Mouse (Mus musculus): ENCODE data around the gene Ist1. TPM values are rescaled to one million over a fixed set of nuclear protein-coding genes. Genes with fewer than 3 reads are reported as not detected.

Gene Ist1
- polyA plus RNA-seq, 1 experiment from 2014 or later = 206 TPM

- ATAC-seq (ENCODE audit: insufficient read depth, low FRiP score, low TSS enrichment) (no peak), DNase-seq (ENCODE audit: low spot score) (no peak)
- H3K36me3 ChIP-seq (ENCODE audit: control insufficient read depth, insufficient read depth, low read length) = peaks cover 6% of the 10 kb centered on the region
- no peak overlapping the region for H3K4me2 ChIP-seq (ENCODE audit: low read depth)
- no peak overlapping the region for H3K27ac ChIP-seq (ENCODE audit: low read depth, low read length)
- no peaks in the 10 kb centered on the region for H3K27me3 ChIP-seq (ENCODE audit: control insufficient read depth, insufficient read depth, low read length)
- no peak overlapping the region for H3K9ac ChIP-seq (ENCODE audit: low read length)
- no peak overlapping the region for H3K4me3 ChIP-seq (ENCODE audit: low read depth, low read length)
- 83% methylated on average over 5 of the region's 5 CpGs for WGBS
- no peaks in the 10 kb centered on the region for H3K9me3 ChIP-seq (ENCODE audit: control insufficient read depth, low read length)
- H3K4me1 ChIP-seq (ENCODE audit: control insufficient read depth, insufficient read depth, low read length) = no peaks in the 10 kb centered on the region
These were observed 26.4 kb downstream of the Ist1 start for GRCm38 (mm10) chr8:109666616-109667015.

DNA sequence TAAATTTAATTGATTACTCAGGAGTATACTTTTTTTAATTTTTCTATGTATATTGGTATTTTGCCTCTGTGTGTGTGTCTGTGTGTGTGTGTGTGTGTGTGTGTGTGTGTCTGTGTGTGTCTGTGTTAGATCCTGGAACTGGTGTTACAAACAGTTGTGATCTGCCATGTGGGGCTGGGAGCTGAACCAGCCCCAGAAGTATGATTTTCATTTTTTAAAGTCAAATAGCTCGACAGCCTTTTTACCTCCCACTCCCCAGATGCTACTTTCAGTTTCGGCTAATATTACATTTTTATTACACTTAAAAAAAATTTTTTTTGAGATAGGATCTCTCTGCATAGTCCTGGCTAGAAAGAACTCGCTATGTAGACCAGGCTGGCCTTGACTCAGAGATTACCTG lies 30.7 kb downstream of the Ist1 start:
- Histone ChIP-seq H3K9me3 (ENCODE audit: control insufficient read depth, low read length) (no peaks in the 10 kb centered on the region), H3K9ac (ENCODE audit: low read length) (no peak overlapping the region), H3K4me3 (ENCODE audit: low read depth, low read length) (no peak overlapping the region), H3K27me3 (ENCODE audit: control insufficient read depth, insufficient read depth, low read length) (no peaks in the 10 kb centered on the region), H3K4me2 (ENCODE audit: low read depth) (no peak overlapping the region), H3K36me3 (ENCODE audit: control insufficient read depth, insufficient read depth, low read length) (no peaks in the 10 kb centered on the region), H3K27ac (ENCODE audit: low read depth, low read length) (no peak overlapping the region), H3K4me1 (ENCODE audit: control insufficient read depth, insufficient read depth, low read length) (no peaks in the 10 kb centered on the region)
- DNase-seq (ENCODE audit: low spot score) (no peak), ATAC-seq (ENCODE audit: insufficient read depth, low FRiP score, low TSS enrichment) (no peak)
- 92% methylated on average over 3 of the region's 3 CpGs for whole genome bisulfite sequencing

GRCm38 (mm10) chr8:109656860-109657259 lies 36.2 kb downstream of the Ist1 start:
- H3K4me2 ChIP-seq (ENCODE audit: low read depth) = no peak overlapping the region
- H3K27me3 ChIP-seq (ENCODE audit: control insufficient read depth, insufficient read depth, low read length) = no peaks in the 10 kb centered on the region
- WGBS = 84% methylated on average over 3 of the region's 3 CpGs
- no peak overlapping the region for H3K4me3 ChIP-seq (ENCODE audit: low read depth, low read length)
- no peaks in the 10 kb centered on the region for H3K4me1 ChIP-seq (ENCODE audit: control insufficient read depth, insufficient read depth, low read length)
- no peaks in the 10 kb centered on the region for H3K36me3 ChIP-seq (ENCODE audit: control insufficient read depth, insufficient read depth, low read length)
- H3K9me3 ChIP-seq (ENCODE audit: control insufficient read depth, low read length) = no peaks in the 10 kb centered on the region
- DNase-seq (ENCODE audit: low spot score) = no peak
- no peak overlapping the region for H3K9ac ChIP-seq (ENCODE audit: low read length)
- no peak for ATAC-seq (ENCODE audit: insufficient read depth, low FRiP score, low TSS enrichment)
- H3K27ac ChIP-seq (ENCODE audit: low read depth, low read length) = no peak overlapping the region

DNA sequence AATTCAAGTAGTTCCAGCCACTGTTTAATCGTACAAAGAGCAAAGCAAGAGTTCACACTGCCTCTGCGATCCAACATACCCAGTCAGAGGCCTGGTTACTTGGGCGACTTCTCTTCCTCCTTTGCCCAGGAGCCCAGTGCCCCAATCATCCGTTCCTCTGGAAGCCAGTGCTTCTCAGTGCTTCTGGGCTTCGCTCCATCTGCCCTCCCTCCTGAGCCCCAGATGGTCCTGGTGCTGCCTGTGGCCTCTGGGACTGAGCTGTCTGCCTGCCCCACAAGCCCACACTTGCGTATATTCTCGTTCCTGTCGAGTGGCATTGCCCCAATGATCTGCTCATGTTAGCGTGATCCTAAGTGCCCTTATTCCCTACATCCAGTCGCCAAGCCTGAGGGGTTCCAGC lies 42.3 kb downstream of the Ist1 start:
- H3K9ac ChIP-seq (ENCODE audit: low read length) = no peak overlapping the region
- no peaks in the 10 kb centered on the region for H3K9me3 ChIP-seq (ENCODE audit: control insufficient read depth, low read length)
- 81% methylated on average over 10 of the region's 10 CpGs for WGBS
- no peaks in the 10 kb centered on the region for H3K36me3 ChIP-seq (ENCODE audit: control insufficient read depth, insufficient read depth, low read length)
- no peak overlapping the region for H3K4me2 ChIP-seq (ENCODE audit: low read depth)
- ATAC-seq (ENCODE audit: insufficient read depth, low FRiP score, low TSS enrichment) (no peak), DNase-seq (ENCODE audit: low spot score) (no peak)
- H3K4me1 ChIP-seq (ENCODE audit: control insufficient read depth, insufficient read depth, low read length) = no peaks in the 10 kb centered on the region
- no peaks in the 10 kb centered on the region for H3K27me3 ChIP-seq (ENCODE audit: control insufficient read depth, insufficient read depth, low read length)
- no peak overlapping the region for H3K27ac ChIP-seq (ENCODE audit: low read depth, low read length)
- no peak overlapping the region for H3K4me3 ChIP-seq (ENCODE audit: low read depth, low read length)

DNA sequence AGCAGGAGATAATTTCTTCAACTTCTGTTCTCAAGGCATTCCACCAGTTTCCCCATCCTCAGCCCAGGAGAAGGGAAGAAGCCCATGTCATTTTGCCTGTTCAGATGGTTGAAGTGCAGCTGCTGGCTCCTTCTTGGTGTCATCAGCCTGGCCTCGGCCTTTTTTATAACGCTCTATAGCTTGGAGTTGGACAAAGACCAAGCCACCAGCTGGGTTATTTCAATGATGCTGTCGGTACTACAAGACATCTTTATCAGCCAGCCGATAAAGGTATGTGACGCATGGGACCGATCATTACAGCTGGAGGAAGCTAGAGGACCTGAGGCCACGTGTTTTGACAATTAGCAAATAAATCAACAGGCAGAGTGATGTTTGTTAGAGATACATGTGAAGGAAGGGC lies 44.6 kb downstream of the Ist1 start:
- Histone ChIP-seq H3K27ac (ENCODE audit: low read depth, low read length) (no peak overlapping the region), H3K9ac (ENCODE audit: low read length) (no peak overlapping the region), H3K9me3 (ENCODE audit: control insufficient read depth, low read length) (no peaks in the 10 kb centered on the region), H3K4me3 (ENCODE audit: low read depth, low read length) (no peak overlapping the region), H3K4me1 (ENCODE audit: control insufficient read depth, insufficient read depth, low read length) (no peaks in the 10 kb centered on the region), H3K27me3 (ENCODE audit: control insufficient read depth, insufficient read depth, low read length) (no peaks in the 10 kb centered on the region), H3K36me3 (ENCODE audit: control insufficient read depth, insufficient read depth, low read length) (no peaks in the 10 kb centered on the region), H3K4me2 (ENCODE audit: low read depth) (no peak overlapping the region)
- no peak for ATAC-seq (ENCODE audit: insufficient read depth, low FRiP score, low TSS enrichment)
- 82% methylated on average over 7 of the region's 7 CpGs for WGBS
- no peak for DNase-seq (ENCODE audit: low spot score)

- Histone ChIP-seq H3K27me3 (ENCODE audit: control insufficient read depth, insufficient read depth, low read length) (no peaks in the 10 kb centered on the region), H3K4me3 (ENCODE audit: low read depth, low read length) (no peak overlapping the region), H3K36me3 (ENCODE audit: control insufficient read depth, insufficient read depth, low read length) (no peaks in the 10 kb centered on the region), H3K9ac (ENCODE audit: low read length) (no peak overlapping the region), H3K27ac (ENCODE audit: low read depth, low read length) (no peak overlapping the region), H3K9me3 (ENCODE audit: control insufficient read depth, low read length) (no peaks in the 10 kb centered on the region), H3K4me1 (ENCODE audit: control insufficient read depth, insufficient read depth, low read length) (no peaks in the 10 kb centered on the region), H3K4me2 (ENCODE audit: low read depth) (no peak overlapping the region)
- WGBS = 78% methylated on average over 11 of the region's 11 CpGs
- ATAC-seq (ENCODE audit: insufficient read depth, low FRiP score, low TSS enrichment) = no peak
- no peak for DNase-seq (ENCODE audit: low spot score)
These were observed 45.7 kb downstream of the Ist1 start for GRCm38 (mm10) chr8:109647331-109647730.

DNA sequence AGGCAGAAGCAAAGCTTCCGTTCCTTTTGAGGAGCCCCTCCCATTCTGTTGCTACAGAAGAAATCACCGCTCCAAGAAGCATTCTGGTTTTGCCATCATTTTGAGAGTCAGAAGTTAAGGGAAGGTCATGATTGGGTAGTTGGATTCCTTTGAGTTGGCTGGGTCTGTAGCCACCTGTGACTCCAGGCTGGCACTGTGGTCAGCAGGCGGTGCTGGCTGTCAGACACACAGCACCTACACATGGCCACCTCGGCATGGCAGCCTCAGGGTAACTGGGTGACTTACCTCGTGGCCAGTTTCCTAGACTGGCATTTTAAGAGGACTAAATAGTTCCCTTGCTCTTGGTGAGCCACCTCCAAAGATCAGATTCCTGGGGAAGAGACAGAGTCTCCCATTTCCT lies 51.8 kb downstream of the Ist1 start:
- no peaks in the 10 kb centered on the region for H3K36me3 ChIP-seq (ENCODE audit: control insufficient read depth, insufficient read depth, low read length)
- H3K4me3 ChIP-seq (ENCODE audit: low read depth, low read length) = no peak overlapping the region
- WGBS = 77% methylated on average over 5 of the region's 5 CpGs
- ATAC-seq (ENCODE audit: insufficient read depth, low FRiP score, low TSS enrichment) = no peak
- no peak overlapping the region for H3K9ac ChIP-seq (ENCODE audit: low read length)
- no peaks in the 10 kb centered on the region for H3K4me1 ChIP-seq (ENCODE audit: control insufficient read depth, insufficient read depth, low read length)
- no peaks in the 10 kb centered on the region for H3K27me3 ChIP-seq (ENCODE audit: control insufficient read depth, insufficient read depth, low read length)
- H3K27ac ChIP-seq (ENCODE audit: low read depth, low read length) = no peak overlapping the region
- no peak overlapping the region for H3K4me2 ChIP-seq (ENCODE audit: low read depth)
- DNase-seq (ENCODE audit: low spot score) = no peak
- H3K9me3 ChIP-seq (ENCODE audit: control insufficient read depth, low read length) = no peaks in the 10 kb centered on the region

GRCm38 (mm10) chr8:109640410-109640809 lies 52.6 kb downstream of the Ist1 start:
- H3K9me3 ChIP-seq (ENCODE audit: control insufficient read depth, low read length) = no peaks in the 10 kb centered on the region
- no peaks in the 10 kb centered on the region for H3K4me1 ChIP-seq (ENCODE audit: control insufficient read depth, insufficient read depth, low read length)
- H3K27me3 ChIP-seq (ENCODE audit: control insufficient read depth, insufficient read depth, low read length) = no peaks in the 10 kb centered on the region
- no peaks in the 10 kb centered on the region for H3K36me3 ChIP-seq (ENCODE audit: control insufficient read depth, insufficient read depth, low read length)
- DNase-seq (ENCODE audit: low spot score) (no peak), ATAC-seq (ENCODE audit: insufficient read depth, low FRiP score, low TSS enrichment) (no peak)
- H3K9ac ChIP-seq (ENCODE audit: low read length) = no peak overlapping the region
- no peak overlapping the region for H3K27ac ChIP-seq (ENCODE audit: low read depth, low read length)
- no peak overlapping the region for H3K4me2 ChIP-seq (ENCODE audit: low read depth)
- H3K4me3 ChIP-seq (ENCODE audit: low read depth, low read length) = no peak overlapping the region
- WGBS = 65% methylated on average over 7 of the region's 7 CpGs

GRCm38 (mm10) chr8:109638851-109639250 lies 54.2 kb downstream of the Ist1 start:
- no peaks in the 10 kb centered on the region for H3K9me3 ChIP-seq (ENCODE audit: control insufficient read depth, low read length)
- ATAC-seq (ENCODE audit: insufficient read depth, low FRiP score, low TSS enrichment) (no peak), DNase-seq (ENCODE audit: low spot score) (no peak)
- H3K27ac ChIP-seq (ENCODE audit: low read depth, low read length) = no peak overlapping the region
- no peak overlapping the region for H3K9ac ChIP-seq (ENCODE audit: low read length)
- 68% methylated on average over 5 of the region's 5 CpGs for WGBS
- H3K36me3 ChIP-seq (ENCODE audit: control insufficient read depth, insufficient read depth, low read length) = no peaks in the 10 kb centered on the region
- no peaks in the 10 kb centered on the region for H3K27me3 ChIP-seq (ENCODE audit: control insufficient read depth, insufficient read depth, low read length)
- no peak overlapping the region for H3K4me3 ChIP-seq (ENCODE audit: low read depth, low read length)
- H3K4me1 ChIP-seq (ENCODE audit: control insufficient read depth, insufficient read depth, low read length) = no peaks in the 10 kb centered on the region
- no peak overlapping the region for H3K4me2 ChIP-seq (ENCODE audit: low read depth)

All from neural tube, embryonic 11.5 days (tissue).